Mouse (Mus musculus): ENCODE measurements around the gene Mdn1.

GRCm38 (mm10) chr4:32717733-32718132, 60.8 kb downstream of the Mdn1 start:
- no peak for TF ChIP-seq GATA1 (IDR thresholded peaks at IDR 0.05; ENCODE audit: borderline replicate concordance, low read length)
- TF ChIP-seq FLI1 (IDR thresholded peaks at IDR 0.05; ENCODE audit: low read length), result no peak
